14 mouse cellular contexts compared by ENCODE assay signal in genomic region chr13:59937147-59937546, GRCm38 (mm10).
DNase-seq lines count a peak whose midpoint lies in the region; ATAC-seq and TF ChIP-seq lines count a peak whose summit lies in the region.
"Had no signal": no experiment of that assay in that cellular context is flagged by ENCODE, and none has a peak within 500 bp of the region (broad histone marks: within the 10 kb centered on the region; RNA-seq: fewer than 3 reads in every experiment).

No protein-coding gene starts in this region.

- no peaks in the 10 kb centered on the region for H3K9me3 ChIP-seq in midbrain, postnatal 0 days (ENCODE audit: low read length)
- H3K9me3 ChIP-seq in midbrain, embryonic 15.5 days: no peaks in the 10 kb centered on the region
- no peaks in the 10 kb centered on the region for H3K9me3 ChIP-seq in hindbrain, embryonic 16.5 days (ENCODE audit: control insufficient read depth, low read length)
- H3K9me3 ChIP-seq: forebrain, embryonic 10.5 days; hindbrain, embryonic 13.5 days; limb, embryonic 13.5 days; midbrain, embryonic 12.5 days had no signal

- no peak for ATAC-seq in midbrain, postnatal 0 days (ENCODE audit: low FRiP score)
- no peak for ATAC-seq in midbrain, embryonic 15.5 days (replicated peaks)
- ATAC-seq in hindbrain, embryonic 16.5 days: no peak

- peaks cover 4% of the 10 kb centered on the region; the same call in 1 of the 2 replicates for H3K4me1 ChIP-seq in midbrain, postnatal 0 days (ENCODE audit: insufficient read depth, low read length)
- H3K4me1 ChIP-seq in midbrain, embryonic 15.5 days: peaks cover 9% of the 10 kb centered on the region; the same call in 1 of the 2 replicates
- 0 out of 2 replicates have a peak, but pooled peaks cover 2% of the 10 kb centered on the region for H3K4me1 ChIP-seq in hindbrain, embryonic 16.5 days (ENCODE audit: control insufficient read depth, insufficient read depth, low read depth, low read length)

- no peak overlapping the region for H3K4me2 ChIP-seq in midbrain, postnatal 0 days (ENCODE audit: low read depth, low read length, poor library complexity, severe bottlenecking)
- H3K4me2 ChIP-seq in midbrain, embryonic 15.5 days: no peak overlapping the region
- H3K4me2 ChIP-seq in hindbrain, embryonic 16.5 days (ENCODE audit: low read length): no peak overlapping the region
- H3K4me2 ChIP-seq: hindbrain, embryonic 13.5 days; limb, embryonic 13.5 days; midbrain, embryonic 12.5 days had no signal

- no peak overlapping the region for H3K27ac ChIP-seq in gastrocnemius, adult 2 months
- no peak overlapping the region for H3K27ac ChIP-seq in left cerebral cortex, adult 2 months
- no peak overlapping the region for H3K27ac ChIP-seq in midbrain, postnatal 0 days (ENCODE audit: low read depth, low read length)
- no peak overlapping the region for H3K27ac ChIP-seq in midbrain, embryonic 15.5 days
- no peak overlapping the region for H3K27ac ChIP-seq in hindbrain, embryonic 16.5 days (ENCODE audit: low read depth, low read length)
- H3K27ac ChIP-seq: forebrain, embryonic 10.5 days; hindbrain, embryonic 13.5 days; limb, embryonic 13.5 days; midbrain, embryonic 12.5 days had no signal

- H3K4me3 ChIP-seq in gastrocnemius, adult 2 months: no peak overlapping the region
- no peak overlapping the region for H3K4me3 ChIP-seq in left cerebral cortex, adult 2 months
- H3K4me3 ChIP-seq in midbrain, postnatal 0 days (ENCODE audit: low read depth, low read length): no peak overlapping the region
- no peak overlapping the region for H3K4me3 ChIP-seq in midbrain, embryonic 15.5 days
- H3K4me3 ChIP-seq in hindbrain, embryonic 16.5 days (ENCODE audit: low read length): no peak overlapping the region
- H3K4me3 ChIP-seq: forebrain, embryonic 10.5 days; hindbrain, embryonic 13.5 days; limb, embryonic 13.5 days; midbrain, embryonic 12.5 days had no signal

- H3K9ac ChIP-seq in midbrain, postnatal 0 days (replicated peaks; ENCODE audit: low read length, poor library complexity, severe bottlenecking): no peak overlapping the region
- no peak overlapping the region for H3K9ac ChIP-seq in midbrain, embryonic 15.5 days
- H3K9ac ChIP-seq in hindbrain, embryonic 16.5 days (ENCODE audit: low read depth, low read length): no peak overlapping the region
- H3K9ac ChIP-seq: hindbrain, embryonic 13.5 days; limb, embryonic 13.5 days; midbrain, embryonic 12.5 days had no signal

- 0 out of 2 replicates have a peak, but pooled peaks cover 2% of the 10 kb centered on the region for H3K27me3 ChIP-seq in midbrain, postnatal 0 days (ENCODE audit: insufficient read depth, low read length)
- H3K27me3 ChIP-seq in midbrain, embryonic 15.5 days (replicated peaks): 0 out of 2 replicates have a peak, but pooled peaks cover 4% of the 10 kb centered on the region
- H3K27me3 ChIP-seq in hindbrain, embryonic 16.5 days (replicated peaks; ENCODE audit: control insufficient read depth, insufficient read depth, low read length): no peaks in the 10 kb centered on the region
- H3K27me3 ChIP-seq: limb, embryonic 13.5 days had no signal

- no peaks in the 10 kb centered on the region for H3K36me3 ChIP-seq in midbrain, postnatal 0 days (ENCODE audit: insufficient read depth, low read length)
- no peaks in the 10 kb centered on the region for H3K36me3 ChIP-seq in midbrain, embryonic 15.5 days (replicated peaks)
- no peaks in the 10 kb centered on the region for H3K36me3 ChIP-seq in hindbrain, embryonic 16.5 days (ENCODE audit: control insufficient read depth, insufficient read depth, low read length)
- H3K36me3 ChIP-seq: forebrain, embryonic 10.5 days; hindbrain, embryonic 13.5 days; limb, embryonic 13.5 days; midbrain, embryonic 12.5 days had no signal

- DNase-seq in gastrocnemius, adult 2 months: no peak
- DNase-seq in gastrocnemius, postnatal 25 days: no peak
- DNase-seq in left cerebral cortex, adult 2 months (ENCODE audit: extremely low spot score in 1 of 2, low spot score in 2 of 2): no peak
- no peak for DNase-seq in left cerebral cortex, postnatal 10 days (ENCODE audit: extremely low spot score in 1 of 2, low spot score in 2 of 2)
- no peak for DNase-seq in midbrain, postnatal 0 days (ENCODE audit: low spot score)
- no peak for DNase-seq in right cerebral cortex, adult 18-20 months
- DNase-seq: cerebellum, adult 18-20 months; kidney, adult 18-20 months had no signal

- 67% methylated on average over 3 of the region's 3 CpGs for WGBS in midbrain, postnatal 0 days
- WGBS in midbrain, embryonic 15.5 days: 71% methylated on average over 3 of the region's 3 CpGs
- 59% methylated on average over 3 of the region's 3 CpGs for WGBS in hindbrain, embryonic 16.5 days

- peak; percentile 35; the same call in 1 of the 2 replicates for TF ChIP-seq CTCF in gastrocnemius, adult 2 months (IDR thresholded peaks at IDR 0.05)
- peak; percentile 12; the same call in 1 of the 2 replicates for TF ChIP-seq CTCF in left cerebral cortex, adult 2 months (IDR thresholded peaks at IDR 0.05)
- TF ChIP-seq CTCF in midbrain, postnatal 0 days (IDR thresholded peaks at IDR 0.05): peak; percentile 44

- intact Hi-C loops in gastrocnemius, adult 2 months (cut with DNase I): no loop called here
- intact Hi-C loops in left cerebral cortex, adult 2 months (cut with DNase I): no loop called here
- intact Hi-C loops in left cerebral cortex, postnatal 10 days (cut with DNase I): no loop called here
